Mouse (Mus musculus): ENCODE measurements around the gene Gucy1b2.

- TF ChIP-seq CTCF (IDR thresholded peaks at IDR 0.05; ENCODE audit: borderline replicate concordance, extremely low read depth, insufficient read depth, insufficient read length), result no peak
- TF ChIP-seq POLR2A (IDR thresholded peaks at IDR 0.05; ENCODE audit: borderline replicate concordance, extremely low read depth, insufficient read depth, insufficient read length, poor library complexity, severe bottlenecking), result no peak
Observed at GRCm38 (mm10) chr14:62425277-62425691, 30.8 kb downstream of the Gucy1b2 start.

All from brain, embryonic 14.5 days (tissue).